Comparison of ENCODE assay signal across 29 mouse cellular contexts in genomic region chrX:42647131-42647530, GRCm38 (mm10).
"Had no signal": no experiment of that assay in that cellular context is flagged by ENCODE, and none has a peak within 500 bp of the region (broad histone marks: within the 10 kb centered on the region; RNA-seq: fewer than 3 reads in every experiment).

No protein-coding gene starts in this region.

- H3K4me1 ChIP-seq: heart, embryonic 13.5 days; heart, embryonic 15.5 days; hindbrain, embryonic 13.5 days; hindbrain, embryonic 15.5 days; kidney, embryonic 15.5 days; limb, embryonic 10.5 days; limb, embryonic 12.5 days; liver, embryonic 13.5 days; liver, embryonic 15.5 days had no signal

- H3K27ac ChIP-seq: heart, adult 2 months; heart, embryonic 13.5 days; heart, embryonic 15.5 days; hindbrain, embryonic 13.5 days; hindbrain, embryonic 15.5 days; hindbrain, postnatal 0 days; kidney, embryonic 15.5 days; kidney, postnatal 0 days; left cerebral cortex, adult 2 months; limb, embryonic 10.5 days; limb, embryonic 12.5 days; liver, embryonic 13.5 days; liver, embryonic 15.5 days had no signal

- H3K9me3 ChIP-seq: heart, embryonic 13.5 days; heart, embryonic 15.5 days; hindbrain, embryonic 13.5 days; hindbrain, embryonic 15.5 days; kidney, embryonic 15.5 days; limb, embryonic 10.5 days; limb, embryonic 12.5 days; liver, embryonic 13.5 days; liver, embryonic 15.5 days had no signal

- H3K27me3 ChIP-seq: heart, embryonic 13.5 days; heart, embryonic 15.5 days; hindbrain, embryonic 13.5 days; hindbrain, embryonic 15.5 days; kidney, embryonic 15.5 days; limb, embryonic 12.5 days; liver, embryonic 13.5 days; liver, embryonic 15.5 days had no signal

- DNase-seq: gastrocnemius, postnatal 14 days; gastrocnemius, postnatal 36 days; heart, adult 11 months; heart, adult 2 months; heart, postnatal 14 days; heart, postnatal 36 days; kidney, adult 11 months; kidney, adult 2 months; kidney, adult 9 months; kidney, postnatal 14 days; kidney, postnatal 36 days; layer of hippocampus, adult 9-11 months; layer of hippocampus, postnatal 36 days; liver; liver, embryonic 13.5 days had no signal

- H3K9ac ChIP-seq: heart, embryonic 13.5 days; heart, embryonic 15.5 days; hindbrain, embryonic 13.5 days; hindbrain, embryonic 15.5 days; kidney, embryonic 15.5 days; limb, embryonic 12.5 days; liver, embryonic 13.5 days; liver, embryonic 15.5 days had no signal

- ATAC-seq: hindbrain, postnatal 0 days; intestine, embryonic 16.5 days had no signal

- H3K36me3 ChIP-seq: heart, embryonic 13.5 days; heart, embryonic 15.5 days; hindbrain, embryonic 13.5 days; hindbrain, embryonic 15.5 days; kidney, embryonic 15.5 days; limb, embryonic 10.5 days; limb, embryonic 12.5 days; liver, embryonic 13.5 days; liver, embryonic 15.5 days had no signal

- H3K4me3 ChIP-seq: heart, adult 2 months; heart, embryonic 13.5 days; heart, embryonic 15.5 days; hindbrain, embryonic 13.5 days; hindbrain, embryonic 15.5 days; kidney, embryonic 15.5 days; left cerebral cortex, adult 2 months; limb, embryonic 10.5 days; limb, embryonic 12.5 days; liver, embryonic 13.5 days; liver, embryonic 15.5 days had no signal

- H3K4me2 ChIP-seq: heart, embryonic 11.5 days; heart, embryonic 13.5 days; heart, embryonic 15.5 days; hindbrain, embryonic 13.5 days; hindbrain, embryonic 15.5 days; kidney, embryonic 15.5 days; limb, embryonic 12.5 days; liver, embryonic 11.5 days; liver, embryonic 13.5 days; liver, embryonic 15.5 days had no signal
